Mouse (Mus musculus): ENCODE measurements around the gene Epb42. TPM values are rescaled to one million over a fixed set of nuclear protein-coding genes. Genes with fewer than 3 reads are reported as not detected.
A peak's percentile ranks its signal among the peaks of the same experiment; 100 is the strongest.
"Not testable (repeated sequence)": the region's sequence is repeated elsewhere in the genome, so short reads cannot be mapped to it uniquely, and the experiment has no call there.

Gene Epb42
- polyA plus RNA-seq, 1 experiment from 2014 or later = 136 TPM

GRCm38 (mm10) chr2:121052176-121052575 is 15.3 kb upstream of the Epb42 start:
- Histone ChIP-seq H3K9me3 (replicated peaks) (no peaks in the 10 kb centered on the region), H3K4me3 (replicated peaks) (no peak overlapping the region), H3K27me3 (0 out of 2 replicates have a peak, but pooled peaks cover 12% of the 10 kb centered on the region), H3K4me1 (replicated peaks) (peaks cover 27% of the 10 kb centered on the region), H3K4me2 (no peak overlapping the region), H3K9ac (no peak overlapping the region), H3K36me3 (no peaks in the 10 kb centered on the region), H3K27ac (no peak overlapping the region)
- ATAC-seq (ENCODE audit: low read depth) = no peak
- DNase-seq = no peak
- WGBS (ENCODE audit: insufficient replicate concordance) = 68% methylated on average over 5 of the region's 5 CpGs

GRCm38 (mm10) chr2:121045653-121046052 is 8.8 kb upstream of the Epb42 start:
- Histone ChIP-seq H3K36me3 (no peaks in the 10 kb centered on the region), H3K9ac (no peak overlapping the region), H3K4me2 (no peak overlapping the region), H3K27ac (no peak overlapping the region), H3K27me3 (no peaks in the 10 kb centered on the region), H3K4me1 (replicated peaks) (peaks cover 6% of the 10 kb centered on the region; the same call in 1 of the 2 replicates), H3K4me3 (replicated peaks) (no peak overlapping the region), H3K9me3 (replicated peaks) (no peaks in the 10 kb centered on the region)
- ATAC-seq (ENCODE audit: low read depth) (no peak), DNase-seq (no peak)
- WGBS (ENCODE audit: insufficient replicate concordance) = 78% methylated on average over 4 of the region's 4 CpGs

GRCm38 (mm10) chr2:121041098-121041497 is 4.2 kb upstream of the Epb42 start:
- no peak overlapping the region for H3K27ac ChIP-seq
- H3K4me1 ChIP-seq (replicated peaks) = peaks cover 26% of the 10 kb centered on the region
- H3K36me3 ChIP-seq = no peaks in the 10 kb centered on the region
- H3K4me2 ChIP-seq = no peak overlapping the region
- ATAC-seq (ENCODE audit: low read depth) = no peak
- DNase-seq = no peak
- H3K27me3 ChIP-seq = no peaks in the 10 kb centered on the region
- H3K9me3 ChIP-seq (replicated peaks) = no peaks in the 10 kb centered on the region
- no peak overlapping the region for H3K4me3 ChIP-seq (replicated peaks)
- H3K9ac ChIP-seq = no peak overlapping the region
- WGBS (ENCODE audit: insufficient replicate concordance) = 36% methylated on average over 5 of the region's 5 CpGs

DNA sequence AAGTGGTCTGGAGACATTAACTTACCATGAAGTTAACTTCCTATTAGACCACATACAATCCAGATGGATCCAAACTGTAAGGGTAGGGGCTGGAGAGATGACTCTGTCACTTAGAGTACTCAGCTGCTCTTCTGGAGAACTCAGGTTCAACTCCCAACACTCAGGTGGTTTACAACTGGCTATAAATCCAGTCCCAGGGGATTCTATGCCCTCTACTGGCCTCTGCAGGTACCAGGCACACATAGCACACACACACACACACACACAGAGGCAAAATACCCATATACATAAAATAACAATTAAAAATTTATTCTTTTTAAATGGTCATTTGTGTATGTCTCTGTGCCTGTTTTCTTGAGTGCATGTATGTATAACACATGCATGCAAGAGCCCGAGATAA is 2.5 kb upstream of the Epb42 start:
- Histone ChIP-seq H3K36me3 (peaks cover 14% of the 10 kb centered on the region), H3K9me3 (replicated peaks) (no peaks in the 10 kb centered on the region), H3K27ac (no peak overlapping the region), H3K4me3 (replicated peaks) (no peak overlapping the region), H3K27me3 (no peaks in the 10 kb centered on the region), H3K4me2 (no peak overlapping the region), H3K9ac (no peak overlapping the region), H3K4me1 (replicated peaks) (peaks cover 30% of the 10 kb centered on the region)
- ATAC-seq (ENCODE audit: low read depth) (no peak), DNase-seq (no peak)
- 80% methylated on average over 1 of the region's 1 CpGs for WGBS (ENCODE audit: insufficient replicate concordance)

- H3K4me3 ChIP-seq (replicated peaks); DNase-seq; H3K27me3 ChIP-seq; H3K4me2 ChIP-seq; ATAC-seq (ENCODE audit: low read depth); H3K9me3 ChIP-seq (replicated peaks): not testable (repeated sequence)
- 88% methylated on average over 1 of the region's 1 CpGs for WGBS (ENCODE audit: insufficient replicate concordance)
- Histone ChIP-seq H3K36me3 (peaks cover 19% of the 10 kb centered on the region), H3K27ac (peak overlapping the region; percentile 75), H3K4me1 (replicated peaks) (peaks cover 36% of the 10 kb centered on the region), H3K9ac (peak overlapping the region; percentile 3; the same call in 1 of the 2 replicates)
These were observed 2.0 kb upstream of the Epb42 start for GRCm38 (mm10) chr2:121038851-121039250.

DNA sequence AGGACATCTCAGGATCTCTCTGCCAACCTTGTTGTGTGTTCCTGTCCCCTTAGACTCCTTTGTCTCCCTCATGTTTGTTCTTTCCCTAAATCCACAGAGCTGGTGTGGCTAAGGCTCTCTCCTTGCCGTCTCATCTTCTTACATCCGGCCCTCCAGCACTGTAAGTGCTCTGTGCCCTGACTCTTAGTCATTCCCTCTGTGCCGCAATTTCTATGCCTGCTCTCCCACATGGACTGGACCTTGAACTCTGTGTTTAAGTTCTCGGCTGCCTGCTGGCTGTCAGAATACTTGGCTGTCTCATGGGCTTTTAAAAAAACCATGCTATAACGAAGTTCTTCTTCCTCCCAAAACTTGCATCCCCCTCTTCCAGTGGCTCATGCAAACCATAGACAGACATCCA is 14.0 kb downstream of the Epb42 start:
- H3K4me2 ChIP-seq = no peak overlapping the region
- peaks cover 96% of the 10 kb centered on the region for H3K36me3 ChIP-seq
- no peaks in the 10 kb centered on the region for H3K27me3 ChIP-seq
- H3K9me3 ChIP-seq (replicated peaks) = no peaks in the 10 kb centered on the region
- ATAC-seq (ENCODE audit: low read depth) (no peak), DNase-seq (no peak)
- H3K9ac ChIP-seq = no peak overlapping the region
- H3K4me1 ChIP-seq (replicated peaks) = peaks cover 19% of the 10 kb centered on the region
- H3K4me3 ChIP-seq (replicated peaks) = no peak overlapping the region
- H3K27ac ChIP-seq = no peak overlapping the region
- WGBS (ENCODE audit: insufficient replicate concordance) = 80% methylated on average over 5 of the region's 5 CpGs

DNA sequence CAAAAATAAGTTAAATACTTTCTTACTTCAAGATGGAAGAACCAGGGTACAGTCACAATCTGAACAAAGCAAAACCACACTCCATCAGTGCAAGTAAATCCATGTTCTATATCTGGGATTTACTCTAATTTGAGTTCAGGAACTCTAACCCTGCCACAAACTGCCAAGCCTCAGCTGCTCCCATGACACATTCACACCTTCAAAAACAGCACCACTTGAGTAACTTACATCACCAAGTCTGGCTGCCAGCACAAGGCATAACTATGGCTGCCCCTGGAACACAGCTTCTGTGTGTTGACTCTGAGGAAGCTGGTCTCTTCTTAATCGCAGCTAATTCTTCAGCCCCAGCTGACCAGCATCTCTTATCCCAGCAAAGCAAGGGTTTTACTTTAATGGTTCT is 19.7 kb downstream of the Epb42 start:
- ATAC-seq (ENCODE audit: low read depth) = no peak
- Histone ChIP-seq H3K36me3 (peaks cover 72% of the 10 kb centered on the region), H3K9ac (no peak overlapping the region), H3K27ac (0 out of 2 replicates have a peak overlapping the region, but pooled peaks have one; percentile 39), H3K27me3 (no peaks in the 10 kb centered on the region), H3K9me3 (replicated peaks) (no peaks in the 10 kb centered on the region), H3K4me1 (replicated peaks) (no peaks in the 10 kb centered on the region), H3K4me3 (replicated peaks) (no peak overlapping the region), H3K4me2 (no peak overlapping the region)
- WGBS (ENCODE audit: insufficient replicate concordance) = 90% methylated on average over 1 of the region's 1 CpGs
- DNase-seq = no peak

DNA sequence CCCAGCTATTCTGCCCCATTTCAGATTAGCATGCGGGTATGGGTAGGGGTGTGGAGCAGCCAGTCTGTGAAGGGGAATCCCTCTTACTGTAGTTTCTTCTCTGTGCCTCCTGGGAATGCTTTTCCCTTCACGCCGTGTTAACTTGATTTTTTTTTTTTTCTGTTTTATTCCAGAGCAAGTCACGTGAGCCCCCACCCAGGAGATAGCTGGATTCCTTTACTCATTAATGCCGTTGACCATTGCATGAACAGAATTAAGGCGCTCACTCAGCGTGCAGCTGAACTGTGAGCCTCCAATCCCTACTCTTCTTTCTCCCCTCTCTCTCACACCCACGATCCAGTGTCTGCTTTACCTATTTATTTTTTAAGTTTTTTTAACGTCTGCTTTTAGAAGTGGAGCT is 20.6 kb downstream of the Epb42 start:
- no peak overlapping the region for H3K9ac ChIP-seq
- H3K4me3 ChIP-seq (replicated peaks) = no peak overlapping the region
- no peak for DNase-seq
- WGBS (ENCODE audit: insufficient replicate concordance) = 86% methylated on average over 9 of the region's 9 CpGs
- no peak overlapping the region for H3K27ac ChIP-seq
- ATAC-seq (ENCODE audit: low read depth) = no peak
- H3K9me3 ChIP-seq (replicated peaks) = no peaks in the 10 kb centered on the region
- no peak overlapping the region for H3K4me2 ChIP-seq
- H3K27me3 ChIP-seq = no peaks in the 10 kb centered on the region
- H3K36me3 ChIP-seq = peaks cover 71% of the 10 kb centered on the region
- no peaks in the 10 kb centered on the region for H3K4me1 ChIP-seq (replicated peaks)

- Histone ChIP-seq H3K9me3 (replicated peaks) (no peaks in the 10 kb centered on the region), H3K27ac (no peak overlapping the region), H3K4me3 (replicated peaks) (no peak overlapping the region), H3K9ac (no peak overlapping the region), H3K4me1 (replicated peaks) (no peaks in the 10 kb centered on the region), H3K27me3 (no peaks in the 10 kb centered on the region), H3K4me2 (no peak overlapping the region), H3K36me3 (peaks cover 70% of the 10 kb centered on the region)
- no peak for DNase-seq
- 70% methylated on average over 2 of the region's 2 CpGs for WGBS (ENCODE audit: insufficient replicate concordance)
- no peak for ATAC-seq (ENCODE audit: low read depth)
These were observed 21.4 kb downstream of the Epb42 start for GRCm38 (mm10) chr2:121015507-121015906.

DNA sequence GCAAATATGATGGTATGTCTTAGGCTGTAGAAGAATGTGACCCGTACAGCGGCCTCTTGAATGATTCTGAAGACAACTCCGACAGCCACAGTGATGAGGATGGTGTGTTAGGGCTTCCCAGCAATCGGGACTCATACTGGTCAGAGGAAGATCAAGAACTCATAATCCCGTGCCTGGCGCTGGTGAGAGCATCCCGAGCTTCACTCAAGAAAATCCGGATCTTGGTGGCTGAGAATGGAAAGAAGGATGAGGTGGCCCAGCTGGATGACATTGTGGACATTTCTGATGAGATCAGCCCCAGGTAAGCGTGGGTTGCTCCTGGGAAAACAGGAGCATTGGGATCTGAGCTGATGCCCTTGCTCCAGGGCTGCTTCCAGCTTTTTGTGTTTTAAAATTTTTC is 24.2 kb downstream of the Epb42 start:
- Histone ChIP-seq H3K9ac (no peak overlapping the region), H3K9me3 (replicated peaks) (no peaks in the 10 kb centered on the region), H3K27ac (no peak overlapping the region), H3K4me3 (replicated peaks) (no peak overlapping the region), H3K27me3 (no peaks in the 10 kb centered on the region), H3K4me1 (replicated peaks) (peaks cover 19% of the 10 kb centered on the region), H3K36me3 (peaks cover 47% of the 10 kb centered on the region), H3K4me2 (no peak overlapping the region)
- ATAC-seq (ENCODE audit: low read depth) (no peak), DNase-seq (no peak)
- WGBS (ENCODE audit: insufficient replicate concordance) = 84% methylated on average over 9 of the region's 9 CpGs

DNA sequence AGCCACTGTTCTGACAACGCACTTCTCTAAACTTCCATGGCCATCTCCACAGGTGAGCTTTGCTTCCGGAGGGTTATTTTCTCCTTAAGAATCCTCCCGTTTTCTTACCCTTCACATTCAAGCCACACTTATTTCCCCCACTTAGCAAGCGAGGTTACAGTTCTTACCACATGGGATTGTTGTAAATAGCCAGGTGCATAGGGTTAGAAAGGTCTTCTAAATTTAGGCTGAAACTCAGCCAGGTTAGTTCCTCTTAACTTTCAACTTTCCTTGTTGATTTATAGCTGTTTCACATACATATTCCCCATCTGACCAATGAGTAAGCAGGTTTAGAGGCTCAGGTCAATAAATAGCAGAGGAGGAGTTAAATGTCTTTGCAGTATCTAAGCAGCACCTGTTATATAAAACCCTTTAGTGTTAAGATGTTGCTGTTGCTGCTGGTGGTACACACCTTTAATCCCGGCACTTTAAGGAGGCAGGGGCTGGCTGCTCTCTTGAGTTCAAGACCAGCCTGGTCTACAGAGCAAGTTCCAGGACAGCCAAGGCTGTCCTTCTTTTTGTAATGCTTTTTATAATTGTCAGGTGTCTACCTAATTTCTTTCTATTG is 27.7 kb downstream of the Epb42 start:
- WGBS (ENCODE audit: insufficient replicate concordance) = 17% methylated on average over 5 of the region's 5 CpGs
- H3K27ac ChIP-seq = peak overlapping the region; percentile 90
- peak overlapping the region; percentile 86 for H3K4me2 ChIP-seq
- ATAC-seq (ENCODE audit: low read depth) (no peak), DNase-seq (no peak)
- peak overlapping the region; percentile 81 for H3K9ac ChIP-seq
- H3K36me3 ChIP-seq = peaks cover 27% of the 10 kb centered on the region
- no peaks in the 10 kb centered on the region for H3K27me3 ChIP-seq
- H3K9me3 ChIP-seq (replicated peaks) = no peaks in the 10 kb centered on the region
- H3K4me1 ChIP-seq (replicated peaks) = peaks cover 19% of the 10 kb centered on the region
- H3K4me3 ChIP-seq (replicated peaks) = peak overlapping the region; percentile 82

DNA sequence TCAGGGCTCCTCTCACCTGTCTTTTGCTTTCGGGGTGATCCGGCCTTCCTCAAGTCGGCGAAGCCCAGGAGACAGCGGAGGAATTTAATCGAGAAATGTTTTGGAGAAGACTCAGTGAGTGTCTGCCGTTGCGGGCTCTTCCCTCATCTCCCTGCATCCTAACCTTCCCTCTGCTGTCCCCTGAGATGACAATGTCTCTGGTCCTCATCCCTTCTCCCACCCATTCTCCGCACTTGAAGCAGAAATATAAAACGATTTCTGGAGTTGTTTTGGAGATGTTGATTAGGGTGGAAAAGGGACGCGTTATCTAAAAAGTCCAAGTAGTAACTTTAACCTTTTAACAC is 28.2 kb downstream of the Epb42 start:
- peaks cover 25% of the 10 kb centered on the region for H3K36me3 ChIP-seq
- peak overlapping the region; percentile 82 for H3K4me3 ChIP-seq (replicated peaks)
- H3K27me3 ChIP-seq = no peaks in the 10 kb centered on the region
- H3K9me3 ChIP-seq (replicated peaks) = no peaks in the 10 kb centered on the region
- peak overlapping the region; percentile 90 for H3K27ac ChIP-seq
- 1% methylated on average over 12 of the region's 12 CpGs for WGBS (ENCODE audit: insufficient replicate concordance)
- no peak for DNase-seq
- H3K4me2 ChIP-seq = peak overlapping the region; percentile 86
- no peak; the same call in 1 of the 2 replicates for ATAC-seq (ENCODE audit: low read depth)
- H3K4me1 ChIP-seq (replicated peaks) = peaks cover 19% of the 10 kb centered on the region
- H3K9ac ChIP-seq = peak overlapping the region; percentile 81
